Mouse (Mus musculus): Measurements from ENCODE around the gene Etl4.

Etl4 gene

GRCm38 (mm10) chr2:20761320-20761719, 851.7 kb downstream of the Etl4 start:
- CTCF ChIA-PET, result interaction anchor here in 1 of 4 experiments (1.0 kb wide), 1 partner anchor 9 kb away, joined by 3 read pairs; no protein-coding TSS in a partner anchor
- POLR2A ChIA-PET, result interaction anchor here in 1 of 4 experiments (1.6 kb wide), 1 partner anchor 10 kb away, joined by 6 read pairs; no protein-coding TSS in a partner anchor

- CTCF ChIA-PET, result no interaction called here
- POLR2A ChIA-PET, result interaction anchor here in 1 of 4 experiments (1.1 kb wide), 1 partner anchor 9 kb away, joined by 3 read pairs; no protein-coding TSS in a partner anchor
Measured at GRCm38 (mm10) chr2:20761751-20762150, 852.2 kb downstream of the Etl4 start.

- ChIA-PET POLR2A (interaction anchor here in 2 of 4 experiments (1.0 to 4.2 kb wide), 4 partner anchors 9 to 75 kb away, joined by 3 to 28 read pairs (median 3); no protein-coding TSS in a partner anchor), CTCF (no interaction called here)
Measured at GRCm38 (mm10) chr2:20763511-20764212, 854.1 kb downstream of the Etl4 start.

GRCm38 (mm10) chr2:20764566-20765090, 855.0 kb downstream of the Etl4 start:
- POLR2A ChIA-PET, result interaction anchor here in 2 of 4 experiments (0.7 to 4.2 kb wide), 7 partner anchors 10 to 99 kb away, joined by 3 to 28 read pairs (median 3); no protein-coding TSS in a partner anchor
- CTCF ChIA-PET, result no interaction called here

GRCm38 (mm10) chr2:20768681-20769080, 859.1 kb downstream of the Etl4 start:
- CTCF ChIA-PET, result interaction anchor here (0.6 to 2.9 kb wide), 14 partner anchors 9 to 717 kb away, joined by 3 to 10 read pairs (median 4); no protein-coding TSS in a partner anchor
- POLR2A ChIA-PET, result interaction anchor here in 3 of 4 experiments (0.6 to 5.4 kb wide), 35 partner anchors 8 to 378 kb away, joined by 3 to 31 read pairs (median 4); no protein-coding TSS in a partner anchor

GRCm38 (mm10) chr2:20770171-20770570, 860.6 kb downstream of the Etl4 start:
- POLR2A ChIA-PET, result interaction anchor here in 3 of 4 experiments (0.5 to 5.4 kb wide), 21 partner anchors 8 to 560 kb away, joined by 3 to 31 read pairs (median 4); no protein-coding TSS in a partner anchor
- CTCF ChIA-PET, result interaction anchor here (0.6 to 1.6 kb wide), 6 partner anchors 9 to 1931 kb away, joined by 3 to 5 read pairs (median 4); no protein-coding TSS in a partner anchor

GRCm38 (mm10) chr2:20774462-20774861, 864.9 kb downstream of the Etl4 start:
- POLR2A ChIA-PET, result interaction anchor here in 2 of 4 experiments (1.0 to 2.2 kb wide), 4 partner anchors 85 to 278 kb away, joined by 3 to 5 read pairs (median 4); no protein-coding TSS in a partner anchor

GRCm38 (mm10) chr2:20776171-20776704, 866.7 kb downstream of the Etl4 start:
- CTCF ChIA-PET, result interaction anchor here in 3 of 4 experiments (0.6 to 3.2 kb wide), 7 partner anchors 8 to 431 kb away, joined by 3 to 9 read pairs (median 4); no protein-coding TSS in a partner anchor

More at GRCm38 (mm10) chr2:20774462-20774861, 864.9 kb downstream of the Etl4 start:
- CTCF ChIA-PET, result interaction anchor here in 1 of 4 experiments (1.3 kb wide), 1 partner anchor 359 kb away, joined by 3 read pairs; no protein-coding TSS in a partner anchor

GRCm38 (mm10) chr2:20777931-20778330, 868.4 kb downstream of the Etl4 start:
- CTCF ChIA-PET, result interaction anchor here (0.7 to 3.2 kb wide), 12 partner anchors 9 to 363 kb away, joined by 3 to 9 read pairs (median 4); no protein-coding TSS in a partner anchor
- POLR2A ChIA-PET, result interaction anchor here (0.5 to 4.7 kb wide), 20 partner anchors 10 to 337 kb away, joined by 3 to 23 read pairs (median 4); no protein-coding TSS in a partner anchor

More at GRCm38 (mm10) chr2:20776171-20776704, 866.7 kb downstream of the Etl4 start:
- POLR2A ChIA-PET, result interaction anchor here (0.6 to 4.7 kb wide), 22 partner anchors 9 to 429 kb away, joined by 3 to 23 read pairs (median 4); partner anchors contain the start of gene Enkur (in 1 of the 4)

- POLR2A ChIA-PET, result interaction anchor here in 3 of 4 experiments (0.5 to 4.7 kb wide), 28 partner anchors 10 to 569 kb away, joined by 3 to 23 read pairs (median 4); no protein-coding TSS in a partner anchor
- CTCF ChIA-PET, result interaction anchor here (0.5 to 2.6 kb wide), 66 partner anchors 8 to 1203 kb away, joined by 3 to 17 read pairs (median 4); no protein-coding TSS in a partner anchor
Measured at GRCm38 (mm10) chr2:20779484-20780381, 870.2 kb downstream of the Etl4 start.

GRCm38 (mm10) chr2:20801236-20801890, 891.8 kb downstream of the Etl4 start:
- CTCF ChIA-PET, result interaction anchor here in 1 of 4 experiments (0.9 kb wide), 1 partner anchor 22 kb away, joined by 3 read pairs; no protein-coding TSS in a partner anchor
- POLR2A ChIA-PET, result interaction anchor here in 1 of 4 experiments (0.5 to 1.1 kb wide), 3 partner anchors 13 to 1480 kb away, joined by 3 read pairs; no protein-coding TSS in a partner anchor

GRCm38 (mm10) chr2:20811506-20811905, 901.9 kb downstream of the Etl4 start:
- CTCF ChIA-PET, result interaction anchor here in 1 of 4 experiments (0.5 kb wide), 1 partner anchor 108 kb away, joined by 4 read pairs; no protein-coding TSS in a partner anchor
- POLR2A ChIA-PET, result interaction anchor here in 1 of 4 experiments (0.6 kb wide), 1 partner anchor 369 kb away, joined by 3 read pairs; no protein-coding TSS in a partner anchor

GRCm38 (mm10) chr2:20813986-20814385, 904.4 kb downstream of the Etl4 start:
- CTCF ChIA-PET, result interaction anchor here in 2 of 4 experiments (0.6 to 1.2 kb wide), 2 partner anchors 25 to 446 kb away, joined by 4 to 5 read pairs; no protein-coding TSS in a partner anchor
- POLR2A ChIA-PET, result interaction anchor here in 2 of 4 experiments (0.7 to 1.4 kb wide), 2 partner anchors 13 to 159 kb away, joined by 3 to 5 read pairs; no protein-coding TSS in a partner anchor

GRCm38 (mm10) chr2:20818226-20818625, 908.6 kb downstream of the Etl4 start:
- ChIA-PET CTCF (no interaction called here), POLR2A (no interaction called here)

GRCm38 (mm10) chr2:20826258-20826657, 916.7 kb downstream of the Etl4 start:
- ChIA-PET CTCF (no interaction called here), POLR2A (no interaction called here)

GRCm38 (mm10) chr2:20830882-20831281, 921.3 kb downstream of the Etl4 start:
- POLR2A ChIA-PET, result no interaction called here
- CTCF ChIA-PET, result no interaction called here
